Mouse (Mus musculus) lung, adult 2 months (tissue): ENCODE data around the gene Erbin.

Source experiments
- CTCF ChIP-seq: fragments of 200-500 bp; IDR thresholded peaks from 2 replicates; pipeline ENCODE4 v1.5.1; 2011; ENCODE audit warnings: mild to moderate bottlenecking, low read length, control low read depth; ENCODE audit not compliant: insufficient read depth
- POLR2A ChIP-seq: fragments of 200-500 bp; IDR thresholded peaks from 2 replicates; pipeline ENCODE4 v1.6.1; 2011; ENCODE audit warnings: low read depth, mild to moderate bottlenecking, control low read depth, low read length, borderline replicate concordance; ENCODE audit errors: extremely low read depth

DNA sequence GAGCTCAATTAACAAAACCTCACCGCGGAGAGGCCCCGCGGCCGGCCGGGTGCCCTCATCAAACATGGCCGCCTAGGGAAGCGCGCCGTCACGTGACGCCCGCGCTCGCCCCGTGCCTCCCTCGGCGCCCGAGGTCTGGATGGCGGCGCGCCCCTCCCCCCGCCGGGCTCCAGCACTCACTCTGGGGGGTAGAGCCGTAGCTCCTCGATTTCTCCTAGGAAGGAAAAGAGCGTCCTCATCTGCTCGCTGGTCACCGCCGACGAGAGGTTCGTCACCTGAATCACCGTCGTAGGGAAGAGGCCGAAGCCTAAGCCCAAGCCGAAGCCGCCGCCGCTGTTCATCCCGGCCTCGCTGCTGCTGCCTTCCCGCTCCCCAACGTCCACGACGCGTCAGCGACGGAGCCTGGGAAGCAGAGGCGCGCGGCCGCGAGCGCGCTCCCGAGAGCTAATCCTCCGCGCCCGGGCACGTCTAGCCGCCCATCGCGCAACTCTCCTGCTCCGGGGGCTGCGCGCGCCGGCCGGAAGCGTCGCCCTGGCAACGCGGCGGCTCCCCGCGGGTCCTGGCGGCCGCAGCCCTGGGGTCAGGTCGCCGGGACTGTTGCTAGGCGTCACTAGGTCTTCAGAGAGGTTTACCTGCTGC is 146.1 kb downstream of the Erbin start, which contains the start of gene Srek1:
- no peak for TF ChIP-seq CTCF
- peak; percentile 77; the same call in 1 of the 2 replicates for TF ChIP-seq POLR2A
